Mouse (Mus musculus): Measurements from ENCODE around the gene Tmem185b. TPM values are rescaled to one million over a fixed set of nuclear protein-coding genes. Genes with fewer than 3 reads are reported as not detected.

Gene Tmem185b
- polyA plus RNA-seq, 1 experiment from 2014 or later, result 22.1 TPM

GRCm38 (mm10) chr1:119540836-119541557, 15.0 kb downstream of the Tmem185b start:
- no peaks in the 10 kb centered on the region for H3K9me3 ChIP-seq
- H3K27ac ChIP-seq (replicated peaks), result peak overlapping the region; percentile 68
- ATAC-seq (ENCODE audit: extremely low read depth, insufficient number of reproducible peaks, low FRiP score, low TSS enrichment), result no peak
- no peak overlapping the region for H3K4me3 ChIP-seq
- no peak overlapping the region for H3K4me2 ChIP-seq
- no peak overlapping the region for H3K9ac ChIP-seq
- H3K36me3 ChIP-seq, result peaks cover 6% of the 10 kb centered on the region
- H3K4me1 ChIP-seq, result peaks cover 41% of the 10 kb centered on the region
- H3K27me3 ChIP-seq (replicated peaks), result no peaks in the 10 kb centered on the region
- 62% methylated on average over 9 of the region's 9 CpGs for WGBS

DNA sequence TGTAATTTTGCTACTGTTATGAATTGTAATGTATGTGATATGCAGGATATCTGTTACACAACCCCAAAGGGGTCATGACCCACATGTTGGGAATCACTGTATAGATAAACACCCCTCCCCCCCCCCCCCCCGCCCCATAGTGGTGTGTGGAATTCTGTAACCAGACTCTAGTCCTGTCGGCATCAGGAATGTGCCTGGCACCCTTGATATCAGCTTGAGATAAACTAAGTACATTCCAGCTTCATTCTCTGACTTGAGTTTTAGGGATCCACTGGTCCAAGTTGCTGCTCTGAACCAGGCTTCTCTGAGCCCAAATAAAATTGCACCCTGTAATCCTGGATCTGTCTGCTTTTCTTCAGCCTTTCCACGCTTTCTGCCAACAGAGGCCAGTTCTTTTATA, 15.6 kb downstream of the Tmem185b start:
- 32% methylated on average over 3 of the region's 3 CpGs for WGBS
- Histone ChIP-seq H3K4me3 (no peak overlapping the region), H3K4me1 (peaks cover 35% of the 10 kb centered on the region), H3K27ac (replicated peaks) (peak overlapping the region; percentile 68), H3K4me2 (no peak overlapping the region), H3K9me3 (no peaks in the 10 kb centered on the region), H3K9ac (no peak overlapping the region), H3K36me3 (peaks cover 9% of the 10 kb centered on the region), H3K27me3 (replicated peaks) (no peaks in the 10 kb centered on the region)
- no peak for ATAC-seq (ENCODE audit: extremely low read depth, insufficient number of reproducible peaks, low FRiP score, low TSS enrichment)

DNA sequence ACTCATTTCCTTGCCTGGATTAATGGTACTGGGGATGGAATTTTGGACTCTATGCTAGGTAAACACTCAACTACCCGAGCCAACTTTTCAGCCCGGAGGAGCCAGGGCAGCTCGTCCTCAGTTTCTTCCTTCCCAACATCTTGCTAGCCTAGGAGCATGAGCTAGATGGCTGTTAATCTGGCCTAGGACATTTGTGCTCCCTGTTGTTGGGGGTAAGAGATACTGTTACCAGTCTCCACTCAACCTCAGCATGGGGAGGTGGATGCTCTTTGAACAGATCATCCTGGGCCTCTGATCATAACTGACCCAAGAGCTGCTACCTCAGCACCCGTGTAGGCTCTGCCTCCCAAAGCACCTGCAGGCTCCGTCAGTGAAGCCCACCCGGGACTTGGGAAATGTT, 17.4 kb downstream of the Tmem185b start:
- H3K4me1 ChIP-seq, result peaks cover 31% of the 10 kb centered on the region
- no peaks in the 10 kb centered on the region for H3K9me3 ChIP-seq
- no peaks in the 10 kb centered on the region for H3K27me3 ChIP-seq (replicated peaks)
- no peak for ATAC-seq (ENCODE audit: extremely low read depth, insufficient number of reproducible peaks, low FRiP score, low TSS enrichment)
- no peak overlapping the region for H3K9ac ChIP-seq
- 80% methylated on average over 6 of the region's 6 CpGs for WGBS
- H3K4me2 ChIP-seq, result no peak overlapping the region
- H3K4me3 ChIP-seq, result no peak overlapping the region
- H3K27ac ChIP-seq (replicated peaks), result no peak overlapping the region
- H3K36me3 ChIP-seq, result peaks cover 16% of the 10 kb centered on the region

DNA sequence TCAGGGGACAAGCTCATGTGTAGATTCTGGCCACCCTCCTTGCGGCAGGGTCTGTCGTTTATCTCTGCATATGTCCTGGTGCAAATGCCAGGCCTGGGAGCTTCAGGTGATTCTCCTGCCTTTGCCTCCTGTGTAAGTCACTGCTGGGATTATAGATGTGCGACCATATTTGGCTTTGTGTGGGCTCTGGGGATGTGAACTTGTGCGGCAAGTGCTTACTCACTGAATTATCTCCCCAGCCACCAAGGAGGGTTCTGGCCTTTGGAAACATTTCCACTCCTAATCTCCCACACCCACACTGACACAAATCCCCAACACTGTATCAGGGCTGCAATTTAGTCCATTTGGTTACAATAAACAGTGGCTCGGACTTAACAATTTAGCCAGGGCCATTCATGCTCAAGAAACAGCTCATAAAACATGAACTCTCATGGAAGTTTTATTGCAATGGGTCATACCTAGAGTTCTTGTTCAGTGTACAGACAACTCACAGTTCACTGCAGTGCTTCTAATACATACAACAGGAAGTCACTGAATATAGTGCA, 18.7 kb downstream of the Tmem185b start:
- H3K4me2 ChIP-seq, result no peak overlapping the region
- H3K4me3 ChIP-seq, result no peak overlapping the region
- ATAC-seq (ENCODE audit: extremely low read depth, insufficient number of reproducible peaks, low FRiP score, low TSS enrichment), result no peak
- WGBS, result 58% methylated on average over 5 of the region's 5 CpGs
- H3K9ac ChIP-seq, result no peak overlapping the region
- H3K9me3 ChIP-seq, result no peaks in the 10 kb centered on the region
- H3K27ac ChIP-seq (replicated peaks), result 0 out of 2 replicates have a peak overlapping the region, but pooled peaks have one; percentile 8
- peaks cover 19% of the 10 kb centered on the region for H3K36me3 ChIP-seq
- H3K27me3 ChIP-seq (replicated peaks), result no peaks in the 10 kb centered on the region
- peaks cover 31% of the 10 kb centered on the region for H3K4me1 ChIP-seq

- no peak overlapping the region for H3K27ac ChIP-seq (replicated peaks)
Measured at GRCm38 (mm10) chr1:119545164-119545563, 19.2 kb downstream of the Tmem185b start.

GRCm38 (mm10) chr1:119545671-119546070, 19.7 kb downstream of the Tmem185b start:
- Histone ChIP-seq H3K9ac (0 out of 2 replicates have a peak overlapping the region, but pooled peaks have one; percentile 3), H3K4me1 (peaks cover 30% of the 10 kb centered on the region), H3K27me3 (replicated peaks) (no peaks in the 10 kb centered on the region), H3K4me2 (no peak overlapping the region), H3K9me3 (no peaks in the 10 kb centered on the region), H3K4me3 (no peak overlapping the region), H3K36me3 (peaks cover 29% of the 10 kb centered on the region), H3K27ac (replicated peaks) (no peak overlapping the region)
- 49% methylated on average over 4 of the region's 4 CpGs for WGBS
- ATAC-seq (ENCODE audit: extremely low read depth, insufficient number of reproducible peaks, low FRiP score, low TSS enrichment), result no peak

More at GRCm38 (mm10) chr1:119545164-119545563, 19.2 kb downstream of the Tmem185b start:
- no peak for ATAC-seq (ENCODE audit: extremely low read depth, insufficient number of reproducible peaks, low FRiP score, low TSS enrichment)
- H3K4me3 ChIP-seq, result no peak overlapping the region
- peaks cover 31% of the 10 kb centered on the region for H3K4me1 ChIP-seq
- no peaks in the 10 kb centered on the region for H3K9me3 ChIP-seq
- no peaks in the 10 kb centered on the region for H3K27me3 ChIP-seq (replicated peaks)
- H3K36me3 ChIP-seq, result peaks cover 24% of the 10 kb centered on the region
- no peak overlapping the region for H3K9ac ChIP-seq
- 24% methylated on average over 2 of the region's 2 CpGs for WGBS
- no peak overlapping the region for H3K4me2 ChIP-seq

- Histone ChIP-seq H3K4me3 (no peak overlapping the region), H3K9ac (no peak overlapping the region), H3K4me2 (no peak overlapping the region), H3K9me3 (no peaks in the 10 kb centered on the region), H3K36me3 (peaks cover 29% of the 10 kb centered on the region), H3K27ac (replicated peaks) (no peak overlapping the region), H3K4me1 (peaks cover 22% of the 10 kb centered on the region), H3K27me3 (replicated peaks) (no peaks in the 10 kb centered on the region)
- WGBS, result 78% methylated on average over 3 of the region's 3 CpGs
- ATAC-seq (ENCODE audit: extremely low read depth, insufficient number of reproducible peaks, low FRiP score, low TSS enrichment), result no peak
Measured at GRCm38 (mm10) chr1:119546490-119546889, 20.5 kb downstream of the Tmem185b start.

GRCm38 (mm10) chr1:119548668-119549326, 22.8 kb downstream of the Tmem185b start:
- Histone ChIP-seq H3K4me3 (no peak overlapping the region), H3K27me3 (replicated peaks) (no peaks in the 10 kb centered on the region), H3K4me2 (no peak overlapping the region), H3K9me3 (no peaks in the 10 kb centered on the region), H3K4me1 (peaks cover 17% of the 10 kb centered on the region), H3K36me3 (peaks cover 32% of the 10 kb centered on the region), H3K27ac (replicated peaks) (no peak overlapping the region), H3K9ac (no peak overlapping the region)
- 62% methylated on average over 7 of the region's 7 CpGs for WGBS
- no peak for ATAC-seq (ENCODE audit: extremely low read depth, insufficient number of reproducible peaks, low FRiP score, low TSS enrichment)

- H3K36me3 ChIP-seq, result peaks cover 36% of the 10 kb centered on the region
- 56% methylated on average over 7 of the region's 7 CpGs for WGBS
- H3K27me3 ChIP-seq (replicated peaks), result no peaks in the 10 kb centered on the region
- no peaks in the 10 kb centered on the region for H3K9me3 ChIP-seq
- H3K4me3 ChIP-seq, result no peak overlapping the region
- no peak overlapping the region for H3K9ac ChIP-seq
- no peak overlapping the region for H3K27ac ChIP-seq (replicated peaks)
- no peak for ATAC-seq (ENCODE audit: extremely low read depth, insufficient number of reproducible peaks, low FRiP score, low TSS enrichment)
- H3K4me1 ChIP-seq, result peaks cover 15% of the 10 kb centered on the region
- H3K4me2 ChIP-seq, result no peak overlapping the region
Measured at GRCm38 (mm10) chr1:119549327-119549689, 23.3 kb downstream of the Tmem185b start.

- Histone ChIP-seq H3K4me2 (no peak overlapping the region), H3K9me3 (no peaks in the 10 kb centered on the region), H3K27ac (replicated peaks) (no peak overlapping the region), H3K4me3 (no peak overlapping the region), H3K4me1 (peaks cover 8% of the 10 kb centered on the region), H3K9ac (no peak overlapping the region), H3K27me3 (replicated peaks) (no peaks in the 10 kb centered on the region), H3K36me3 (peaks cover 44% of the 10 kb centered on the region)
- WGBS, result 79% methylated on average over 2 of the region's 2 CpGs
- ATAC-seq (ENCODE audit: extremely low read depth, insufficient number of reproducible peaks, low FRiP score, low TSS enrichment), result no peak
Measured at GRCm38 (mm10) chr1:119550064-119550463, 24.1 kb downstream of the Tmem185b start.

GRCm38 (mm10) chr1:119551651-119552050, 25.7 kb downstream of the Tmem185b start:
- no peaks in the 10 kb centered on the region for H3K9me3 ChIP-seq
- no peak overlapping the region for H3K9ac ChIP-seq
- H3K27me3 ChIP-seq (replicated peaks), result no peaks in the 10 kb centered on the region
- H3K36me3 ChIP-seq, result peaks cover 40% of the 10 kb centered on the region
- H3K4me2 ChIP-seq, result no peak overlapping the region
- WGBS, result 83% methylated on average over 1 of the region's 1 CpGs
- H3K4me1 ChIP-seq, result no peaks in the 10 kb centered on the region
- H3K4me3 ChIP-seq, result no peak overlapping the region
- no peak overlapping the region for H3K27ac ChIP-seq (replicated peaks)
- ATAC-seq (ENCODE audit: extremely low read depth, insufficient number of reproducible peaks, low FRiP score, low TSS enrichment), result no peak
